Mouse (Mus musculus) layer of hippocampus, adult 2 months (tissue): Measurements from ENCODE around the gene Arhgap18. TPM values are rescaled to one million over a fixed set of nuclear protein-coding genes. Genes with fewer than 3 reads are reported as not detected.
"Not testable (repeated sequence)": the region's sequence is repeated elsewhere in the genome, so short reads cannot be mapped to it uniquely, and the experiment has no call there.

Source experiments
- DNase-seq, 2 experiments: peaks; one replicate each; pipeline ENCODE4 v3.0.0; 2022; ENCODE audit warnings: low spot score in 2 of 2
- H3K27ac ChIP-seq: fragments of 200-600 bp; 2 replicates; pipeline ENCODE4 v1.8.1; 2022
- H3K4me3 ChIP-seq: fragments of 200-600 bp; 2 replicates; pipeline ENCODE4 v1.8.1; 2022; ENCODE audit warnings: mild to moderate bottlenecking
- CTCF ChIP-seq: fragments of 200-600 bp; conservative IDR thresholded peaks from 2 replicates; pipeline ENCODE4 v1.8.1; 2022; ENCODE audit warnings: antibody characterized with exemption, mild to moderate bottlenecking, moderate library complexity
- total RNA-seq, 2 experiments: library from RNA; stranded (reverse); gene quantifications; 2 replicates each; pipeline ENCODE4 v1.2.3; 2021

Arhgap18 gene
- total RNA-seq, 2 experiments from 2014 or later = 4.7 to 4.8 TPM

DNA sequence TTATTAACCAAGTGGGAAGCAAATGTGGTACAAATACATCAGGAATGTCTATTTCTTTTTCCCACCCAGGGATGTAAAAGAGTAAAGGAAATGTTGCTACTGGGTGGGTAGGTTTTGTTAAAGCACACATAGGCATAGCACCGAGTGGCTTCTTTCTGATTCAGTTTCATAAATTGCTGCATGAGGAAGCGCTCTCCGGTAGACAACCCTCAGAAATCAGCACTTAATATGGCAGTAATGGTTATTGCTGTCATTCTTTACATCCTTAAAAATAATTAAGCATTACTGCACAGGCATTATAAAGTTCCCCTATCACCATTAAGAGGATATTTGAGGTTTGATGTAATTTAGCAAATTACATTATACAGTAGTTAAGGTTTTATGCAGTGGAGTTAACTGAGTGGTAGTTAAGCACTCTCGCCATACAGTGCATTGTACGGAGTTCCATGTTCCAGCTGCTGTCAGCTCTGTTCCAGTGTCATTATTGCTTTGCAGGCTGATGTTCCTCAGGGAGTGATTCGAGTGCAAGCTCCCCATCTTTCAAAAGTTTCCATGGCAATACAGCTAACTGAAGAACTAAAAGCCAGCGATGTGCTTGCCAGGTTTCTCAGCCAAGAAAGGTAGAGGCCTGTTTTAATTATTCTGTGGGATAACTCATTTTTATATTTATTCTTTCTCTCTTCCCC, 159.0 kb downstream of the Arhgap18 start:
- no peak overlapping the region for H3K4me3 ChIP-seq

DNA sequence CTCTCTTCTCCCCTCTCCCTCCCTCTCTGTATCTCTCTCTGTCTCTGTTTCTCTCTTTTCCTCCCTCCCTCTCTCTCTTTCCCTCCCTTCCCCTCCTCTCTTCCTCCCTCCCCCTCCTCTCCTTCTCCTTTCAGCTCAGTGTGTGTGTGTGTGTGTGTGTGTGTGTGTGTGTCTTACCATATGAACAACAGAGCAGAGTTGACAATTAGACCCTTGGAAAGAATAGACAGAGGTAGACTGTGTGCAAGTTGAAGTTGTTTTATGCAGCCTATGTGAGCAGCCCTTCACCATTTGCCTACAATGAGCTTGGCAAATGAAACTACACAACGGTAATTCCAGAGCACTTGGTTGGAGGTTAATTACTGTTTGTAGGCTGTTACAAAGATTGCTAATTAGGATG, 159.6 kb downstream of the Arhgap18 start:
- DNase-seq = no peak
- no peak for TF ChIP-seq CTCF
- no peak overlapping the region for H3K4me3 ChIP-seq
- H3K27ac ChIP-seq = no peak overlapping the region

More for the DNA sequence above, 159.0 kb downstream of the Arhgap18 start:
- TF ChIP-seq CTCF = no peak
- no peak overlapping the region for H3K27ac ChIP-seq
- DNase-seq = no peak

DNA sequence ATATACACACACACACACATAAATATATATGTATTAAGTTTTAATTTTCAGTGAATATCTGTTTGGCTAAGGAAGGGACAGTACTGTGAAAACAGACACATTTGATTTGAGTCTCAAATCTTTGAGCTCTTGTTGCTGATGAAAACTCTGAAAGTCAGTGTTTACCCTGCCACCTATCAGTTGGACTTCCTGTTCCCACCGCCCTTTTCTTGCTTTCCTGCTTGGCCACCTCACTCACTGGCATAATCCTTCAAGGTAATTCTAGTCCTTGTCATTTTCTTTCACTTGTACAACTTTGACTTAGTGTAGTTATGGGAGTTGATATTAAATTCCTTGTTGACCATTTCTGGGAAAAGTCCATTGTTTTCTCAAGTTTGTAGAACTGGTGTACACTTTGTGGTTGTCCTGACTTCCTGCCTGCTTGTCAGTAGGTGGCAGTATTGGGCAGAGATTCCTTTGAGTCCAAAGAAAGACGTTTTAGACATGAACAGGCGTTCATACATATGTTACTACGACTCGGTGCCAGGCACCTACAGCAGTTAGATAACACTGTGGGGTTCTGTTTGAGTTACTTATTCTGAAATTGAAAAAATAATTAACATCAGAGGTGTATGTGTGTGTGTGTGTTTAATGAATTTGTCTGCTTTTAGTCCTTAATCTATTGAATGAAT, 166.2 kb downstream of the Arhgap18 start:
- H3K4me3 ChIP-seq = no peak overlapping the region
- TF ChIP-seq CTCF = peak; percentile 94
- no peak overlapping the region for H3K27ac ChIP-seq
- DNase-seq = peak; percentile 33 to 55

DNA sequence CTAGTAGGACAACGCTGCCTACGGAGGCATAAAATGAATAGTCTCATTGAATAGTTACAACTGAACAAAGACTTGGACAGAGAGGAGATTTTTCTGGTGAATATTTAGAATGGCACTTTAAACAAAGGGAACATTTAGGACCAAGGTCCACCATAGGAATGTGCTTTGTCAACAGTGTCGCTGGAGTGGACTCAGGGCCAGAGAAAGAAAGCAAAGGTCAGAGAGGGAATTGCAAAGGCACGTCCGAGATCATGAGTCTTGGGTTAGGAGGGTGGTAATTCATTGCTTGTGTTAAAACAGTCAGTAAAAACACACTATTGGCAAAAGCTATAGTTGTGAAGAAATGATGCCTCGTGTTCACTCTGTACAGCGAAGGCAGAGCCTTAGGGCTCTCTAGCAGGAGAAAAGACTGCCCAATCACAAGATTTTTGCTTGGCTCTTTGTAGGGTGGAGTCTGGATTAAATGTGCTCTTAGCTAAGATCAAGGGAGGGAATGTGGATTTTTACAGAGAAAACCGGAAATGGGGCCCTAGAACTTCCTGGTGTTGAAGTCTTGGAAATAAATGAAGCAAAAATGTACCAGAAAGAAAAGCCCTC, 167.3 kb downstream of the Arhgap18 start:
- no peak overlapping the region for H3K27ac ChIP-seq

DNA sequence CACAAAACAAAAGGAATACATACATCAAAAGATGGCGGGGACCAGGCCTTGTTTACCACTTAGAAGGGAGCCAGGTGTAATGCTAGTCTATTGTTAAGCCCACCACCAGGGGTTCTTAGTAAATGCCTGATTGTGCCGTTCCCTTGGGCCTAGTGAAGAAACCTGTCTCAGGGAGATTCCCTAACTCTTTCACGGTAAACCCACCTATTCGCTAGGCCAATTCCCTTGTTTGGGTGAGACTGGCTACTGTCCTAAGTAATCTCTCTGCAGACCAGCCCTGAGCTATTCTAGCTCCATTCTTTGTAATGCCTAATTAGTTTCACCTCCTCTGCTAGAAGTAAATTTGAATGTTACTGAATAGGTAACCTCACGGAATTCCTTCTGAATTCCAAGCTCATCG, 182.8 kb downstream of the Arhgap18 start:
- H3K4me3 ChIP-seq, DNase-seq, H3K27ac ChIP-seq: not testable (repeated sequence)

More for the DNA sequence above, 167.3 kb downstream of the Arhgap18 start:
- no peak for TF ChIP-seq CTCF
- no peak for DNase-seq
- H3K4me3 ChIP-seq = no peak overlapping the region

DNA sequence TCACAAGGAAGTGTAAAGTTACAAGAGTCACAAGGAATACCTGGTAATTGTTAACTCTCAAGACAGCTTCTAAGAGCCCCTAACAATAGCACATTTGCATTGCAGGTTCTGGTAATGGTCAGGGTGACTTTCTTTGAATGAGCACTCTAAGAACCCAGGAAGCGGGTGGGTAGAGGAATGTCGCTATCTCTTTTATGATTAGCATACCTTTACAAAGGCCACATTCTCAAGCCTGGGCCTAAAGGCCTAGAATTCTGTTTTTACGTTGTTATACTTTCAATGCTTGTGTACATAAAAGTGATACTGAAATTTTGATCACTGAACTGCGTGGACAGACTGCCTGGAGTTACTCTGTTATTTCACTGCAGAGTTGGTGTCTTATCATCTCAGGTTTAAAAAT, 185.2 kb downstream of the Arhgap18 start:
- not testable (repeated sequence) for H3K4me3 ChIP-seq, DNase-seq, H3K27ac ChIP-seq

DNA sequence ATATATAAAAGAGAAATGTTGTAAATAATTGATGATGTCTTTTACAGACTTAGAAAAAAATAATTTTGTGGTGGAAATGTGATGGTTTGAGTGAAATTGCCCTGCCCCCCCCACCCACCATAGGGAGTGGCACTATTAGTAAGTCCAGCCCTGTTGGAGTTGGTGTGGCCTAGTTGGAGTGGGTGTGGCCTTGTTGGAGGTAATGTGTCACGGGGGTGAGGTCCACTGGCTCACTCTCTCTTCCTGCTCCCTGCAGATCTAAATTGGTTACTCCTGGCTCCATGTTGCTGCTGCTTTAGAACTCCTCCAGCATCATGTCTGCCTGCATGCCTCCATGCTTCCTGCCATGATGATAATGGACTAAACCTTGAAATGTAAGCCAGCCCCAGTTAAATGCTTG, 186.3 kb downstream of the Arhgap18 start:
- Histone ChIP-seq H3K27ac (no peak overlapping the region), H3K4me3 (no peak overlapping the region)
- TF ChIP-seq CTCF = no peak
- no peak for DNase-seq

DNA sequence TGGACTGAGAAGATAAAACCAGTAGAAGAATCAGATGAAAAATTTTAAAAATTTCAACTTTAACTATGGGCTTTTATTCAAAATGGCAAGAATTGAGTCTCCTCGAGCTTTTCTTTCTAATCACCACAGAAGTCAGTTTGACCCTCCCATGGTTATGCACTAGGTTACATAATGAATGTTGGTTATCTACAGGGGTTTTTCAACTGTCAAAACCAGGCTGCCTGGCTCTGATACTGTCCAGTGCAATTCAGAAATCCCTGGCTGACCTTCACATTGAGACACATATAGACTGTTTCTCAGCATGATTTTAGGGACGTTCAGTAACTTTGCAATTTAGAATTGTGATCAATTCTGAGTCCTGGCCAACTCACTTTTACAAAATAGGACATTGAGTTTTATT, 195.1 kb downstream of the Arhgap18 start:
- no peak overlapping the region for H3K27ac ChIP-seq

DNA sequence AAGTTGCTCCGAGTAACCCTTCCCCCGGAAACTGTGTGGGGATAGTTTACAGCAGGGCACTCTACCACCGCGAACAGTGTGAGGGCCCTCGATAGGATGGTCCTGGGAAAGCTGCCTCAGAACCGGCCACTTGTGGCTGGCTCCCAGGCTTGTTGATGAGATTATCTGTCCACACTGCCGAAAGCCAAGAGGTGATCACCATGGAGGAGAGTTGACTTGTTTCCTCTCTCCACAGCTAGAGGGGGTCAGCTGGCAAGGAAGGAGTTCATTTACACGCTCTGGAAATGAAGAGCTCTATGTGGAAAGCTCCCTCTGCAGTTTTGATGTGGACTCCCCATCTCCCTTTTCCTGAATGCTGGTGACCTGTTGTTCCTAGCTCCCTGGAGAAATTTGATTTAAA, 196.4 kb downstream of the Arhgap18 start:
- DNase-seq = no peak
- H3K27ac ChIP-seq = no peak overlapping the region
- TF ChIP-seq CTCF = 0 out of 2 replicates have a peak, but pooled peaks have one; percentile 4
- no peak overlapping the region for H3K4me3 ChIP-seq

More for the DNA sequence above, 195.1 kb downstream of the Arhgap18 start:
- no peak for TF ChIP-seq CTCF
- DNase-seq = no peak
- H3K4me3 ChIP-seq = no peak overlapping the region

DNA sequence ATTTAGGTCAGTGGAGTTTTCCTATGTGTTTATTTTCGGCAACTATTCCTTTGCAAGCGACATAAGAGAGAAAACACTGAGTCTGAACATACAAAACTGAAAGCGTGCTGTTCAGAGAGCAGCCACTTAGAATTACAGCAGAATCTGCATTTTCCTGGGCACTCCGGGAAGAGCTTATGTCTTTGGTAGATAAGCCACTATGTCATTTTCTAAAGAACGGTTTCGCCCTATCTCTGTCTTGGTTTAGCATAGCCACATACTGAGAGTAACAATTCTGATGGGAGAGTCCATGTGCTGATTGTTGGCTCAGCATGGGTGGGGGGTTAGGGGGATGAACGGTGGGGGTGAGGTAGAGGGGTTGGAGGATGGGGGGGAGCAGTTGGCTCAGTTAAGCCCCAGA, 197.2 kb downstream of the Arhgap18 start:
- no peak overlapping the region for H3K4me3 ChIP-seq
- no peak overlapping the region for H3K27ac ChIP-seq
- no peak for DNase-seq
- no peak for TF ChIP-seq CTCF

DNA sequence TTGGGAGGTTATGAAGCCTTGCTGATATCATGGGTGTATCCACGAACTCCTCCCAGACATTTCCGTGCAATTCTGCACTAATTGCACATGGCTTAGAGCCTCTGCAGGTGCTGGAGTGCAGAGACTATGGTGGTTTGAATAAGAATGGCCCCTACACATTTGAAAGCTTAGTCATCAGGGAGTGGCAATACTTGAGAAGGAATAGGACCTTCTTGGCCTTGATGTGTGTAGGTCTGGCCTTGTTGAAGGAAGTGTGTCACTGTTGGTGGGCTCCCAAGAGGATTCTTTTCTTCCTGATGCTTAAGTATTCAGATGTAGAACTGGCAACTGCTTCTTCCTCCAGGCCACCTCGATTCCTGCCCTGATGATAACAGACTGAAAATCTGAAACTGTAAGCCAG, 205.3 kb downstream of the Arhgap18 start:
- TF ChIP-seq CTCF = no peak
- no peak overlapping the region for H3K4me3 ChIP-seq
- H3K27ac ChIP-seq = no peak overlapping the region
- DNase-seq = no peak
